Mouse (Mus musculus) heart, adult 2 months (tissue): ENCODE measurements around the gene Cad.

Experiments used
- CTCF ChIP-seq: fragments of 200-600 bp; IDR thresholded peaks from 2 replicates; pipeline ENCODE4 v1.8.1; 2022; ENCODE audit warnings: antibody characterized with exemption, mild to moderate bottlenecking, moderate library complexity
- EP300 ChIP-seq: fragments of 200-500 bp; IDR thresholded peaks from 2 replicates; pipeline ENCODE4 v1.6.1; 2011; ENCODE audit warnings: low read depth, low read length, control low read depth; ENCODE audit not compliant: insufficient read depth
- POLR2A ChIP-seq: fragments of 200-500 bp; IDR thresholded peaks from 2 replicates; pipeline ENCODE4 v1.6.1; 2011; ENCODE audit warnings: mild to moderate bottlenecking, low read depth, low read length, control low read depth; ENCODE audit not compliant: insufficient read depth

DNA sequence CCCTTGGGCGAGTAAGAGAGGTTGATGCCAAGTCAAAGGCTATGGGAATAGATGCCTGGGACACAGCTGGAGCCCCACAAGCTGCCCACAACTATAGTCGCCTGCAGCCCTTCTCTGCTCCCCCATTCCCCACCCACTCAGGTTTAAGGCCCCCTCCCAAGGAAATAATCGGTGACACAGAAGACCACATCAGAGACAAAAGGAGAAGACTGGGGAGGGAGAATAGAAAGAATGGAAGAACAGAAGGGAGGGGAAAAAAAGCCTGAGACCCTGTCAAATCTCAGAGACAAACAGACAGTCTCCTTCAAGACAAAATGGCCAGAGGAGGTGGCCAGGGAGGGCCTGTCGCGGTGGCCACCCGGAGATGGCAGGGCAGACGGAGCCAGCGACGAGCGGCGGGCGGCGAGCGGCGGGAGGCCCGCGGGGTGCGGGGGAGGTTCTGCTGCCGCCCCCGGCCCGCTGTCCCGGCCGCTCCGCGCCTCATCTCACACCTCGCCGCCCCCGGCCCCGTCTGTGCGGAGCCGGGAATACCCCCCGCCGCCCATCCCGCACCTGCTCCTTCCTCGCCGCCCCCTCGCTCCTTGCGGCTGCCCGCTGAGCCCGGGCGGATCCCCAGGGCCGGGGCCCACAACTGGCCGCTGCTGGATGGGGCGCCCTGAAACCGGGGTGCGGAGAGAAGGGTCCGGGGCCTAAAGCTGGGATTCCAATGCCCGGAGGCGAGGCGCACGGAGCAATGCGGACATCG is 37.8 kb downstream of the Cad start:
- TF ChIP-seq CTCF, result no peak
- TF ChIP-seq POLR2A, result no peak
- TF ChIP-seq EP300, result no peak
